Mouse (Mus musculus) frontal cortex, postnatal 25 days (tissue): ENCODE data around the gene Skint9.
"Not testable (repeated sequence)": the region's sequence is repeated elsewhere in the genome, so short reads cannot be mapped to it uniquely, and the experiment has no call there.

Experiments
- DNase-seq, 2 experiments: peaks; one replicate each; pipeline ENCODE4 v3.0.0; 2022; ENCODE audit warnings: low spot score in 2 of 2

The Skint9 gene

GRCm38 (mm10) chr4:112433885-112434284 is at the start of gene Skint9:
Skint9 (minus strand) TSS chr4:112433985.
- DNase-seq: no peak

GRCm38 (mm10) chr4:112432685-112433084 is 1.1 kb downstream of the Skint9 start:
- DNase-seq: no peak

GRCm38 (mm10) chr4:112432223-112432622 is 1.6 kb downstream of the Skint9 start:
- no peak for DNase-seq

- DNase-seq: not testable (repeated sequence)
Measured at GRCm38 (mm10) chr4:112349111-112349510, 84.7 kb downstream of the Skint9 start.
